Mouse (Mus musculus): ENCODE measurements at regions not wholly inside any gene's neighbourhood (a gene's known extent, or its start where the extent isn't known, plus 50 kb on each side); places are given as distances from the start of the nearest gene placed in this dataset.

- TF ChIP-seq CTCF (conservative IDR thresholded peaks at IDR 0.05; ENCODE audit: low read length) (peak; percentile 26), POU5F1 (IDR thresholded peaks at IDR 0.05; ENCODE audit: borderline replicate concordance, low read length) (no peak), NANOG (IDR thresholded peaks at IDR 0.05; ENCODE audit: borderline replicate concordance, low read length) (no peak)
Observed at GRCm38 (mm10) chr17:9286834-9287233, 135.0 kb upstream of the Gm17728 start.

Data from E14TG2a.4 (cell line).